Mouse (Mus musculus) bone marrow macrophage, adult 2 months (primary cell): Measurements from ENCODE around the gene C2cd2l.

Experiments used
- CTCF ChIP-seq: IDR thresholded peaks from 2 replicates; pipeline ENCODE4 v1.5.1; 2012; ENCODE audit warnings: low read depth, mild to moderate bottlenecking, low read length, moderate library complexity
- POLR2A ChIP-seq: IDR thresholded peaks from 2 replicates; pipeline ENCODE4 v1.6.1; 2012; ENCODE audit warnings: mild to moderate bottlenecking, low read depth, low read length, borderline replicate concordance

- TF ChIP-seq POLR2A (no peak), CTCF (no peak)
Observed at GRCm38 (mm10) chr9:44353142-44353541, 33.1 kb upstream of the C2cd2l start.
